Mouse (Mus musculus): ENCODE data around the gene Ube2e3. TPM values are rescaled to one million over a fixed set of nuclear protein-coding genes. Genes with fewer than 3 reads are reported as not detected.
A peak's percentile ranks its signal among the peaks of the same experiment; 100 is the strongest.

Gene Ube2e3
- polyA plus RNA-seq, 1 experiment from 2014 or later = 104 TPM

GRCm38 (mm10) chr2:78905916-78906315 is 38.0 kb downstream of the Ube2e3 start:
- no peak overlapping the region for H3K4me3 ChIP-seq (ENCODE audit: low read depth, low read length)
- ATAC-seq (replicated peaks; ENCODE audit: low FRiP score) (no peak), DNase-seq (ENCODE audit: low spot score) (no peak)
- H3K9me3 ChIP-seq (ENCODE audit: control insufficient read depth, low read length) = no peaks in the 10 kb centered on the region
- no peak overlapping the region for H3K27ac ChIP-seq (ENCODE audit: low read depth, low read length)
- H3K4me1 ChIP-seq (replicated peaks; ENCODE audit: control insufficient read depth, insufficient read depth, low read length) = peaks cover 4% of the 10 kb centered on the region
- H3K9ac ChIP-seq (ENCODE audit: low read depth, low read length) = no peak overlapping the region
- no peaks in the 10 kb centered on the region for H3K36me3 ChIP-seq (ENCODE audit: control insufficient read depth, insufficient read depth, low read length)
- no peaks in the 10 kb centered on the region for H3K27me3 ChIP-seq (replicated peaks; ENCODE audit: control insufficient read depth, insufficient read depth, low read length)
- no peak overlapping the region for H3K4me2 ChIP-seq
- 56% methylated on average over 3 of the region's 3 CpGs for WGBS

DNA sequence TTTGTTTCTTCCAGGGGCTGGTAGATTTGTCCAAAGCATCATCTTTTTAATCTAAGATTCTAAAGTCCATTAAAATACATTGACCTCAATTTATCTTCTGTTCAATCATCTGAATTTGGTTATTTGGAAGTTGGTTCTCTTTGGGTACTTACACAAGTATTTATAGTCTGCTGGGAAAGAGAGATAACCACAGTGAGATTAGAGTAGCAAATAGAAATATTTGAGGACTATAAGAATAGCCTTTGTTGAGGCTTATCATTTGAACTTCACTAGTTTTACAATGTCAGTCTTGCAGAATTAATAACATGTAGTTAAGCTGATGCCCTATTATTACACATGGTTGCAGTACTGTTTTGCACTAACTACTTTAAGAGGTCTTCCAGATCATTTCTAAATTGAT is 43.6 kb downstream of the Ube2e3 start:
- Histone ChIP-seq H3K36me3 (ENCODE audit: control insufficient read depth, insufficient read depth, low read length) (no peaks in the 10 kb centered on the region), H3K9ac (ENCODE audit: low read depth, low read length) (no peak overlapping the region), H3K4me1 (replicated peaks; ENCODE audit: control insufficient read depth, insufficient read depth, low read length) (peaks cover 8% of the 10 kb centered on the region), H3K27ac (ENCODE audit: low read depth, low read length) (no peak overlapping the region), H3K4me3 (ENCODE audit: low read depth, low read length) (no peak overlapping the region), H3K27me3 (replicated peaks; ENCODE audit: control insufficient read depth, insufficient read depth, low read length) (no peaks in the 10 kb centered on the region), H3K9me3 (ENCODE audit: control insufficient read depth, low read length) (no peaks in the 10 kb centered on the region), H3K4me2 (no peak overlapping the region)
- ATAC-seq (replicated peaks; ENCODE audit: low FRiP score) = no peak
- no peak for DNase-seq (ENCODE audit: low spot score)

GRCm38 (mm10) chr2:78914861-78915260 is 46.9 kb downstream of the Ube2e3 start:
- H3K4me1 ChIP-seq (replicated peaks; ENCODE audit: control insufficient read depth, insufficient read depth, low read length) = peaks cover 4% of the 10 kb centered on the region; the same call in 1 of the 2 replicates
- H3K4me2 ChIP-seq = no peak overlapping the region
- no peak overlapping the region for H3K4me3 ChIP-seq (ENCODE audit: low read depth, low read length)
- DNase-seq (ENCODE audit: low spot score) (no peak), ATAC-seq (replicated peaks; ENCODE audit: low FRiP score) (peak; percentile 67)
- whole genome bisulfite sequencing = 55% methylated on average over 2 of the region's 2 CpGs
- H3K9ac ChIP-seq (ENCODE audit: low read depth, low read length) = no peak overlapping the region
- H3K9me3 ChIP-seq (ENCODE audit: control insufficient read depth, low read length) = no peaks in the 10 kb centered on the region
- H3K36me3 ChIP-seq (ENCODE audit: control insufficient read depth, insufficient read depth, low read length) = no peaks in the 10 kb centered on the region
- no peak overlapping the region for H3K27ac ChIP-seq (ENCODE audit: low read depth, low read length)
- no peaks in the 10 kb centered on the region for H3K27me3 ChIP-seq (replicated peaks; ENCODE audit: control insufficient read depth, insufficient read depth, low read length)

GRCm38 (mm10) chr2:78922980-78923674 is 55.2 kb downstream of the Ube2e3 start:
- H3K4me2 ChIP-seq = peak overlapping the region; percentile 29; the same call in 1 of the 2 replicates
- ATAC-seq (replicated peaks; ENCODE audit: low FRiP score) (peak; percentile 74), DNase-seq (ENCODE audit: low spot score) (no peak)
- peaks cover 15% of the 10 kb centered on the region for H3K4me1 ChIP-seq (replicated peaks; ENCODE audit: control insufficient read depth, insufficient read depth, low read length)
- no peaks in the 10 kb centered on the region for H3K36me3 ChIP-seq (ENCODE audit: control insufficient read depth, insufficient read depth, low read length)
- H3K9me3 ChIP-seq (ENCODE audit: control insufficient read depth, low read length) = no peaks in the 10 kb centered on the region
- WGBS = 65% methylated on average over 6 of the region's 6 CpGs
- peak overlapping the region; percentile 23 for H3K27ac ChIP-seq (ENCODE audit: low read depth, low read length)
- no peak overlapping the region for H3K9ac ChIP-seq (ENCODE audit: low read depth, low read length)
- H3K4me3 ChIP-seq (ENCODE audit: low read depth, low read length) = no peak overlapping the region
- no peaks in the 10 kb centered on the region for H3K27me3 ChIP-seq (replicated peaks; ENCODE audit: control insufficient read depth, insufficient read depth, low read length)

- no peak for DNase-seq (ENCODE audit: low spot score)
- no peak overlapping the region for H3K4me3 ChIP-seq (ENCODE audit: low read depth, low read length)
- peaks cover 15% of the 10 kb centered on the region for H3K4me1 ChIP-seq (replicated peaks; ENCODE audit: control insufficient read depth, insufficient read depth, low read length)
- H3K4me2 ChIP-seq = no peak overlapping the region
- no peak for ATAC-seq (replicated peaks; ENCODE audit: low FRiP score)
- H3K9ac ChIP-seq (ENCODE audit: low read depth, low read length) = no peak overlapping the region
- H3K27me3 ChIP-seq (replicated peaks; ENCODE audit: control insufficient read depth, insufficient read depth, low read length) = no peaks in the 10 kb centered on the region
- no peaks in the 10 kb centered on the region for H3K36me3 ChIP-seq (ENCODE audit: control insufficient read depth, insufficient read depth, low read length)
- WGBS = 39% methylated on average over 1 of the region's 1 CpGs
- no peak overlapping the region for H3K27ac ChIP-seq (ENCODE audit: low read depth, low read length)
- H3K9me3 ChIP-seq (ENCODE audit: control insufficient read depth, low read length) = no peaks in the 10 kb centered on the region
These were observed 57.9 kb downstream of the Ube2e3 start for GRCm38 (mm10) chr2:78925807-78926206.

DNA sequence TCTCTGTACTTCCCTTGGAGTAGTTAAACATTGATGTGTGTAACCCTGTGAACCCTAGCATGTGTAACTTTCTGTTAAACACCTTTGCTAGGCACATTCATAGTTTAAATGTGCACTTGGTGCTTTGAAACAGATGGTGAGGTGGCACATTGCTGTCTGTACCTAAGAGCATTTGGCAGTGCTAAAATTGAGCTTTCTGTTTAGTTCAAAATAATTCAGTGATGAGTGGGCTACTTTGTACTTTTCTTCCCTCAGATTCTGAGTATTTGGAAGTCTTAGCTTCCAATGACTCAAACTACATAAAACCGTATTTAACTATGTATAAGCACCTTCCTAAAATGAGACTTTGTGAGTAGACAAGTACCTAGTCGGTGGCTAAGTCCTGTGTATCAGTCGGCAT is 59.7 kb downstream of the Ube2e3 start:
- H3K4me1 ChIP-seq (replicated peaks; ENCODE audit: control insufficient read depth, insufficient read depth, low read length) = peaks cover 14% of the 10 kb centered on the region
- no peak overlapping the region for H3K27ac ChIP-seq (ENCODE audit: low read depth, low read length)
- H3K9me3 ChIP-seq (ENCODE audit: control insufficient read depth, low read length) = no peaks in the 10 kb centered on the region
- ATAC-seq (replicated peaks; ENCODE audit: low FRiP score) = no peak
- H3K4me2 ChIP-seq = no peak overlapping the region
- no peak for DNase-seq (ENCODE audit: low spot score)
- H3K36me3 ChIP-seq (ENCODE audit: control insufficient read depth, insufficient read depth, low read length) = no peaks in the 10 kb centered on the region
- 73% methylated on average over 3 of the region's 3 CpGs for whole genome bisulfite sequencing
- H3K4me3 ChIP-seq (ENCODE audit: low read depth, low read length) = no peak overlapping the region
- H3K9ac ChIP-seq (ENCODE audit: low read depth, low read length) = no peak overlapping the region
- H3K27me3 ChIP-seq (replicated peaks; ENCODE audit: control insufficient read depth, insufficient read depth, low read length) = no peaks in the 10 kb centered on the region

DNA sequence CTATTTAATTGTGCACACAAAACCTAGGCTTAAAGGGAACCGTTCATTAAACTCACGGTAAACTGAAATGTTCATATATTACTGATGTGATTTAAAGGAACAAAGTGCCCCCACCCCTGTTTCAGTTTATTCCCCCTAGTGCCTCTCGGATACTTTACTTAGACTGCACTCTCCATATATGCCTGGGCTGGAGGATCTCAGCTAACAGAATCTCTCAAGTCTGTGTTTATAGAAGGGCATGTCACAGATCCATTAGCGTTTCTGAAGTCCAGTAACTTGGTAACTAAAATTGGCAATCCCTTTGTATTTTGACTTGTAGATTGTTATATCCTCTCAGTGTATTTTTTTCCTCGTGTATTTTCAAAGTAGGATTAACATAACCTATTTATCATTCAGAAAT is 60.2 kb downstream of the Ube2e3 start:
- H3K4me1 ChIP-seq (replicated peaks; ENCODE audit: control insufficient read depth, insufficient read depth, low read length) = peaks cover 9% of the 10 kb centered on the region; the same call in 1 of the 2 replicates
- H3K36me3 ChIP-seq (ENCODE audit: control insufficient read depth, insufficient read depth, low read length) = no peaks in the 10 kb centered on the region
- H3K27me3 ChIP-seq (replicated peaks; ENCODE audit: control insufficient read depth, insufficient read depth, low read length) = no peaks in the 10 kb centered on the region
- no peaks in the 10 kb centered on the region for H3K9me3 ChIP-seq (ENCODE audit: control insufficient read depth, low read length)
- ATAC-seq (replicated peaks; ENCODE audit: low FRiP score) = no peak
- no peak overlapping the region for H3K27ac ChIP-seq (ENCODE audit: low read depth, low read length)
- no peak overlapping the region for H3K4me2 ChIP-seq
- H3K4me3 ChIP-seq (ENCODE audit: low read depth, low read length) = no peak overlapping the region
- no peak for DNase-seq (ENCODE audit: low spot score)
- 71% methylated on average over 5 of the region's 5 CpGs for WGBS
- H3K9ac ChIP-seq (ENCODE audit: low read depth, low read length) = no peak overlapping the region

GRCm38 (mm10) chr2:78931358-78931757 is 63.4 kb downstream of the Ube2e3 start:
- H3K4me2 ChIP-seq = no peak overlapping the region
- H3K9ac ChIP-seq (ENCODE audit: low read depth, low read length) = no peak overlapping the region
- 67% methylated on average over 2 of the region's 2 CpGs for WGBS
- ATAC-seq (replicated peaks; ENCODE audit: low FRiP score) (no peak), DNase-seq (ENCODE audit: low spot score) (no peak)
- H3K36me3 ChIP-seq (ENCODE audit: control insufficient read depth, insufficient read depth, low read length) = no peaks in the 10 kb centered on the region
- no peaks in the 10 kb centered on the region for H3K27me3 ChIP-seq (replicated peaks; ENCODE audit: control insufficient read depth, insufficient read depth, low read length)
- no peak overlapping the region for H3K27ac ChIP-seq (ENCODE audit: low read depth, low read length)
- H3K9me3 ChIP-seq (ENCODE audit: control insufficient read depth, low read length) = no peaks in the 10 kb centered on the region
- no peak overlapping the region for H3K4me3 ChIP-seq (ENCODE audit: low read depth, low read length)
- peaks cover 4% of the 10 kb centered on the region; the same call in 1 of the 2 replicates for H3K4me1 ChIP-seq (replicated peaks; ENCODE audit: control insufficient read depth, insufficient read depth, low read length)

GRCm38 (mm10) chr2:78959451-78959850 is 91.5 kb downstream of the Ube2e3 start:
- H3K4me2 ChIP-seq = no peak overlapping the region
- ATAC-seq (replicated peaks; ENCODE audit: low FRiP score) = no peak

More at GRCm38 (mm10) chr2:78959451-78959850, 91.5 kb downstream of the Ube2e3 start:
- peaks cover 10% of the 10 kb centered on the region; the same call in 1 of the 2 replicates for H3K4me1 ChIP-seq (replicated peaks; ENCODE audit: control insufficient read depth, insufficient read depth, low read length)
- no peak overlapping the region for H3K9ac ChIP-seq (ENCODE audit: low read depth, low read length)
- DNase-seq (ENCODE audit: low spot score) = no peak
- 59% methylated on average over 3 of the region's 3 CpGs for WGBS
- no peak overlapping the region for H3K27ac ChIP-seq (ENCODE audit: low read depth, low read length)
- no peaks in the 10 kb centered on the region for H3K9me3 ChIP-seq (ENCODE audit: control insufficient read depth, low read length)
- H3K27me3 ChIP-seq (replicated peaks; ENCODE audit: control insufficient read depth, insufficient read depth, low read length) = no peaks in the 10 kb centered on the region
- no peak overlapping the region for H3K4me3 ChIP-seq (ENCODE audit: low read depth, low read length)
- no peaks in the 10 kb centered on the region for H3K36me3 ChIP-seq (ENCODE audit: control insufficient read depth, insufficient read depth, low read length)
